Mouse (Mus musculus) right cerebral cortex, postnatal 4 days (tissue): ENCODE data around the gene Appbp2.

Source experiments
- DNase-seq: peaks from one replicate; pipeline ENCODE4 v3.0.0-alpha.2; 2022

Gene Appbp2

GRCm38 (mm10) chr11:85234990-85235841 lies at the start of gene Appbp2:
TSS of gene Appbp2 (minus strand) at chr11:85235130.
- DNase-seq = peak; percentile 89

GRCm38 (mm10) chr11:85281219-85281878 lies 46.4 kb upstream of the Appbp2 start:
- DNase-seq = no peak

- no peak for DNase-seq
Measured at GRCm38 (mm10) chr11:85278175-85278574, 43.2 kb upstream of the Appbp2 start.

- DNase-seq = no peak
Measured at GRCm38 (mm10) chr11:85277609-85278008, 42.7 kb upstream of the Appbp2 start.

GRCm38 (mm10) chr11:85275151-85275550 lies 40.2 kb upstream of the Appbp2 start:
- no peak for DNase-seq

- DNase-seq = no peak
Measured at GRCm38 (mm10) chr11:85273299-85273698, 38.4 kb upstream of the Appbp2 start.

- peak; percentile 12 for DNase-seq
Measured at GRCm38 (mm10) chr11:85270631-85271030, 35.7 kb upstream of the Appbp2 start.

GRCm38 (mm10) chr11:85267393-85267792 lies 32.5 kb upstream of the Appbp2 start:
- DNase-seq = no peak

GRCm38 (mm10) chr11:85264635-85265034 lies 29.7 kb upstream of the Appbp2 start:
- no peak for DNase-seq

- peak; percentile 74 for DNase-seq
Measured at GRCm38 (mm10) chr11:85261192-85261591, 26.3 kb upstream of the Appbp2 start.

- no peak for DNase-seq
Measured at GRCm38 (mm10) chr11:85258966-85259365, 24.0 kb upstream of the Appbp2 start.

- DNase-seq = no peak
Measured at GRCm38 (mm10) chr11:85255471-85256027, 20.6 kb upstream of the Appbp2 start.

GRCm38 (mm10) chr11:85253641-85254040 lies 18.7 kb upstream of the Appbp2 start:
- DNase-seq = no peak

GRCm38 (mm10) chr11:85253006-85253405 lies 18.1 kb upstream of the Appbp2 start:
- DNase-seq = no peak

GRCm38 (mm10) chr11:85251955-85252354 lies 17.0 kb upstream of the Appbp2 start:
- no peak for DNase-seq

- DNase-seq = no peak
Measured at GRCm38 (mm10) chr11:85250467-85250866, 15.5 kb upstream of the Appbp2 start.

- DNase-seq = no peak
Measured at GRCm38 (mm10) chr11:85249338-85249737, 14.4 kb upstream of the Appbp2 start.

- no peak for DNase-seq
Measured at GRCm38 (mm10) chr11:85248151-85248550, 13.2 kb upstream of the Appbp2 start.

GRCm38 (mm10) chr11:85241226-85241625 lies 6.3 kb upstream of the Appbp2 start:
- no peak for DNase-seq

- DNase-seq = no peak
Measured at GRCm38 (mm10) chr11:85240211-85240610, 5.3 kb upstream of the Appbp2 start.

GRCm38 (mm10) chr11:85234363-85234989 lies 454 bp downstream of the Appbp2 start:
- peak; percentile 81 for DNase-seq

GRCm38 (mm10) chr11:85233676-85234210 lies 1.2 kb downstream of the Appbp2 start:
- DNase-seq = no peak

- no peak for DNase-seq
Measured at GRCm38 (mm10) chr11:85223248-85223647, 11.7 kb downstream of the Appbp2 start.
